Mouse (Mus musculus): ENCODE measurements around the gene 4933409G03Rik. TPM values are rescaled to one million over a fixed set of nuclear protein-coding genes. Genes with fewer than 3 reads are reported as not detected.
"Not testable (repeated sequence)": the region's sequence is repeated elsewhere in the genome, so short reads cannot be mapped to it uniquely, and the experiment has no call there.

4933409G03Rik gene
- polyA plus RNA-seq (2012; rRNA removed): not detected in 2 replicates

DNA sequence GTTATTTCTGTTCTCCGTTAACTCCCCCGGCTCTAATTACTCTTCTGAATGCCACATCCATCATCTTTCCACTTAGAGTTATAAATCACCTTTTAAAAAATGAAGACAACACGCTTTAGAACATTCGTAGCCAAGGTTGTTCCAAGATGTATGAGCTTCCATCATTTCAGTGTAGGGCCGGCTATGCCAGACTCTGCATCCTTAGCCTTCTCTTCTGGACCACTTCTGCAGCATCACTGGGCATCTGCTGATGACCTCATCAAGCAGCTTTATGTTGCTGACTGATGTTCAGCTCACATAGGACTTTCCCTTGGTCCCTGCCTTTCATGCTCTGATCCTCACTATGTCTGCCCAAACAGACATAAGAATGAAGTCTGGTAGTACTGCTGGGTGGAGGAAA is at the start of gene 4933409G03Rik:
TSS of gene 4933409G03Rik (plus strand) at position 301 of the 400 bp plus-strand sequence.
- DNase-seq (ENCODE audit: low spot score): no peak

- no peak for DNase-seq (ENCODE audit: low spot score)
These were observed 38.0 kb upstream of the 4933409G03Rik start for GRCm38 (mm10) chr2:68544190-68544589.

DNA sequence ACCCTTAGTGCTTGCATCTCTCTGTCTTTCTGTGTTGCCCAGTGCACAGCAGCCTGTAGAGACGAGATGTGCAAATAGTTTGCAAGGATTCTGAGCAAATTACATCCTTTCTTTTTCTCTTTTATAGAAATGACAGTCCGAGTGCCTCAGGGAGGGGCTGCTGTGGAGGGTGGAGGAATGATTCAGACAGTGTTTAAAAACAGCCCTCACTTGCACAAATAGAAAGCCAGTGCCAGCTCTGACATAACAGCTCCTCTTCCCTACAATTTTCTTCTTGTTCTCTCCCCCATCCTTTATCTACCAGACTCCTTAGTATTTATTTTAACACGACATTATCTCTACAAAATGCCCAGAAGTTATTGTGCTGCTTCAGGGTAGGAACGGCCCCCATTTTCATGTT is 21.4 kb upstream of the 4933409G03Rik start:
- no peak for DNase-seq (ENCODE audit: low spot score)

DNA sequence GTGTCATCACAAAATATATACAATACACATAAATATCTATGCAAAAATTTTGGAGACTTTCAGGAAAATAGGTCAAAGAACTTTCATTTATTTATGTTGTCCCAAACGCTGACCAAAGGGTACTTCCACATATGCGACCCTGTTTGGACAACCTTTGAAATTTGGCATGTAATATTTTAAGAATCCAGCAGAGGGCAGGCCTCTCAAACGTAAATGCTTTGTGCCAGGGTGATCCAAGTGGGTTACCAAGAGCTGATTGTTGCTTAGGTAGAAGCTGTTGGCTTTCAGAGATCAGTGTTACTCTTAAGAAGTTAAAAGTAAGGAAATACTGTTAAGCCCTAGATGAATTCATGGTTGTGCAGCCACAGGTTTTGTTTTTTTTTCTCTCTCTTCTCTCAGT is 18.9 kb upstream of the 4933409G03Rik start:
- DNase-seq (ENCODE audit: low spot score): no peak

DNA sequence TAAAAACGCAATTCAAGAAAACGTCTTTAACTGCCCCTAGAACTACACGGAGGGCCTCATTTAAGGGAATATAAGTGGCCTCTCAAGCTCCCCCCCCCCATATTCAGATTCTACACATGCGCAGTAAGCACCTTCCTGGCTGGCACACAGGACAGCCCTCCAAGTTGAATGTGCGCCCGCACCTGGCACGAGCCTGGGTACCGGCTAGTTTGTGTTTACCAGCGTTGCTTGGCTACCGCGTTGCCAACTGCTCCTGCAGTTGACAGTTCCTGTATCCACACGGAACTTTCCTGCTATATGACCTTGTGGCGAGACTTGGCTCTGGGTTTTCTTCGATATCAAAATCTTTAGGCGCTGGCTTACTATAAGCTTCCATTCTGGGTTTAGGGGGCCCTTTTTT is 13.9 kb upstream of the 4933409G03Rik start:
- DNase-seq (ENCODE audit: low spot score): no peak

GRCm38 (mm10) chr2:68572340-68572739 is 9.9 kb upstream of the 4933409G03Rik start:
- DNase-seq (ENCODE audit: low spot score): no peak

DNA sequence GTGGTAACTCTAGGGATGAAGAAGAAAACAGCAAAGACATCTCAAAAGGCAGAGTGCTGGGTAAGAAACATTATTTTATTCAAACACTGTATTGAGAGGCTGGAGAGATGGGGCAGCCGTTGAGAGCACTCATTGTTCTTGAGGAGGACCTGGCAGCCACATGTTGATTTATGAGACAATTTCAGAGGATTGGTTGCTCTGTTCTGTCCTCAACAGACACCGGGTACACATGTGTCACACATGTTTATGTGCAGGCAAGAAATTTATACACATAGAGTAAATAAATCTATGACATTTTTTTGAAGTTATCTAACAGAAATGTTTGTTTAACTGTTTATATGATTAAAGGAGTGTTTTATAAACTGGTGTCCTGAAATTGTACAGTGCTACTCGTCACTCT is 10.6 kb downstream of the 4933409G03Rik start:
- no peak for DNase-seq (ENCODE audit: low spot score)

- not testable (repeated sequence) for DNase-seq (ENCODE audit: low spot score)
These were observed 74.0 kb downstream of the 4933409G03Rik start, which contains the start of gene 4932414N04Rik for GRCm38 (mm10) chr2:68656186-68656585. Gene 4932414N04Rik (plus strand): TSS chr2:68656486.

Other genes with a start within 250 kb of the 4933409G03Rik start
- 22.7 and 24.9 TPM in 2 replicates for gene Stk39, start 110.1 kb upstream of the 4933409G03Rik start, polyA plus RNA-seq (2012; rRNA removed)
- gene 4932414N04Rik, start 74.1 kb downstream of the 4933409G03Rik start, polyA plus RNA-seq (2012; rRNA removed): not detected in 2 replicates

Data from urinary bladder, adult 2 months (tissue).